Mouse (Mus musculus) kidney, embryonic 14.5 days (tissue): ENCODE data around the gene 6030452D12Rik. TPM values are rescaled to one million over a fixed set of nuclear protein-coding genes. Genes with fewer than 3 reads are reported as not detected.

Source experiments
- ATAC-seq: fragments of 200-750 bp; cut with Nextera tagmentation; 2 replicates; pipeline ENCODE4 v1.8.0; 2017; ENCODE audit warnings: moderate number of reproducible peaks, mild to moderate bottlenecking, moderate TSS enrichment, moderate library complexity; ENCODE audit not compliant: low FRiP score, low TSS enrichment
- H3K27ac ChIP-seq: fragments of 300-500 bp; sonication (generic); 2 replicates; pipeline ENCODE4 v1.5.1; 2014; ENCODE audit warnings: low read depth, mild to moderate bottlenecking, low read length, moderate library complexity, mixed read lengths
- H3K27me3 ChIP-seq: fragments of 300-500 bp; sonication (generic); 2 replicates; pipeline ENCODE4 v1.6.1; 2014; ENCODE audit warnings: mild to moderate bottlenecking, low read length; ENCODE audit not compliant: control insufficient read depth, insufficient read depth
- H3K36me3 ChIP-seq: fragments of 300-500 bp; sonication (generic); 2 replicates; pipeline ENCODE4 v1.6.1; 2014; ENCODE audit warnings: low read length, mixed read lengths; ENCODE audit not compliant: control insufficient read depth, insufficient read depth
- H3K4me1 ChIP-seq: fragments of 300-500 bp; sonication (generic); 2 replicates; pipeline ENCODE4 v1.6.1; 2014; ENCODE audit warnings: low read length, mixed read lengths; ENCODE audit not compliant: control insufficient read depth, insufficient read depth
- H3K4me2 ChIP-seq: fragments of 300-500 bp; sonication (generic); replicated peaks from 2 replicates; pipeline ENCODE4 v1.6.1; 2014; ENCODE audit warnings: low read depth, mild to moderate bottlenecking, low read length
- H3K4me3 ChIP-seq: fragments of 300-500 bp; sonication (generic); 2 replicates; pipeline ENCODE4 v1.5.1; 2014; ENCODE audit warnings: mild to moderate bottlenecking, low read length
- H3K9ac ChIP-seq: fragments of 300-500 bp; sonication (generic); 2 replicates; pipeline ENCODE4 v1.6.1; 2014; ENCODE audit warnings: low read depth, mild to moderate bottlenecking, low read length, moderate library complexity
- H3K9me3 ChIP-seq: fragments of 300-500 bp; sonication (generic); 2 replicates; pipeline ENCODE4 v1.6.1; 2016; ENCODE audit warnings: low read length; ENCODE audit not compliant: control insufficient read depth
- WGBS: fragments of 180-500 bp; shearing (Covaris S2); extraction: QIAGEN DNeasy Blood & Tissue Kit; methylation state at CpG from one replicate; pipeline ENCODE4 v1.1.7; 2014; 5-methylcytosine and 5-hydroxymethylcytosine counted together
- polyA plus RNA-seq: library from polyadenylated mRNA; unstranded; fragments of >200 nt; fragmentation: Nextera tagmentation; extraction: Ambion mirVana; gene quantifications from 2 replicates; pipeline ENCODE4 v1.2.1, GENCODE M21; 2014

6030452D12Rik gene
- polyA plus RNA-seq = not detected in 2 replicates

DNA sequence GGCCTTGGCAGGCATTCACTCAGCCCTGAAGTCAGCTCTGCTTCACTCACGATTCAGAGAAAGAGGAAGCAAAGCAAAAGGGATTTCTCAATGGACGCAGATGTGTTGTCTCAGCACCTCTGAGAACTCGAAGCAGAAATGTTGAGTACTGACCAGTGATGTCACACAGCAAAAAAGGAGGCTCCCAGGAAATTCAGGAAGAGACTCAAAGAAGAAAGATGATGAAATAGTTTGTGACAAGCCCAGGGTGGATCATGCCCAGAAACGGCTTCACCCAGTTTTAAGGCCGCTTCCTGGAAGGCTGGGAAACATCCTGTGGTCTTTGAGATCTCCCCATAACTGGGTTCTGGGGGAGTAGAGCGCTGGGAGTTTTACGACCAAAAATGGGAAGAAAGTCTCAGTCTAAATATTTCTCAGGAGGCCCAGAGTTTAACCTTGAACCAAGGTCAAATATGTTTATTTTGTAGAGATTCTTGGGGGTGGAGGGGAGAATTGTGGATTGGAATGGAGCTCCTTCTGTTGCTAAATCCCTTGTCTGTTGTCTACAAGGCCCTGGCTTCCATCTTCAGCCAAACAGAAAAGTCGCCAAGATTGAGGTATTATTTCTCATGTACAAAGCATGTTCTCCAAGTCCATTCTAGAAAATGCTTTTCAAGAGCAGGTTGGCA, at the start of gene 6030452D12Rik:
6030452D12Rik (plus strand) TSS at position 505 of the 668 bp plus-strand sequence.
- Histone ChIP-seq H3K4me2 (no peak within 1 kb of the TSS), H3K4me3 (no peak within 1 kb of the TSS), H3K36me3 (no peaks in the 10 kb centered on the region), H3K27ac (peak within 1 kb of the TSS; percentile 3; the same call in 1 of the 2 replicates), H3K9ac (no peak within 1 kb of the TSS), H3K4me1 (no peaks in the 10 kb centered on the region), H3K27me3 (no peaks in the 10 kb centered on the region), H3K9me3 (no peaks in the 10 kb centered on the region)
- no peak for ATAC-seq
- 59% methylated on average over 8 of the region's 8 CpGs for WGBS

GRCm38 (mm10) chr8:106451301-106452085, 48.8 kb upstream of the 6030452D12Rik start:
- no peak overlapping the region for H3K4me2 ChIP-seq
- no peaks in the 10 kb centered on the region for H3K27me3 ChIP-seq
- ATAC-seq = no peak
- H3K4me1 ChIP-seq = no peaks in the 10 kb centered on the region
- H3K4me3 ChIP-seq = no peak overlapping the region
- H3K27ac ChIP-seq = no peak overlapping the region
- H3K9me3 ChIP-seq = no peaks in the 10 kb centered on the region
- no peaks in the 10 kb centered on the region for H3K36me3 ChIP-seq
- H3K9ac ChIP-seq = no peak overlapping the region
- WGBS = 79% methylated on average over 6 of the region's 6 CpGs

DNA sequence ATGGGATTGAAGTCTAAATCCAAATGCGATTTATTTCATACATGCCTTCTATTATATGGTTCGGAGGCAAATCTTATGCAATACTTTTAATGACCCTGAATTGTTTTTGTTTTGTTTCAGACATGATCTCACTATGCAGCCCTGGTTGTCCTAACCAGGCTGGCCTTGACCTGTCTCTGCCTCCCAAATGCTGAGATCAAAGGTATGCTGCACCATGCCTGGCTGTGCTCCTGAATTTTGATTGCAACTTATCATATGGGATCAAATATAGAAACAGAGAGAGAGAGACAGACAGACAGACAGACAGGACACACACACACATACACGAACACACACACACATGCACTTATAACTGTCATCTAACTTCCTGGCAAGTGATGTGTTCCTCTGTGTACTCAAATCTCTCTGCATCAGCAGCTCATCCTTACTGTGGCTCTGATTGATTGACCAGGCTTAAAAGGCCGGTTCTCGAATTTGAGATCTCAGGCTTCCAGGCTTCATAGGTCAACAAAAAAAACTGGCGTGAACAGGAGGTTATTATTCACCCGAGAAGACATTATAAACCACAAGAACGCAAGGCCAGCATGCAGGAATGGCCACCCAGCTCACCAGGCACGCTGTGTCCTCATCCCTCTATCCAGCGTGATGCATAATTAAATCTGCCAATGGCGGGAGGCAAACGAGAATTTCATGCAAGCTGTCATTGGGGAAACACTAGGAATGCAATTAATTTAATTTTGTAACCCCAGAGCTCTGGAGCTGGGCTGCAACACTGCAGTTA, 47.4 kb upstream of the 6030452D12Rik start:
- WGBS = 50% methylated on average over 12 of the region's 12 CpGs
- H3K27ac ChIP-seq = no peak overlapping the region
- no peaks in the 10 kb centered on the region for H3K36me3 ChIP-seq
- no peak overlapping the region for H3K4me3 ChIP-seq
- H3K4me2 ChIP-seq = no peak overlapping the region
- no peaks in the 10 kb centered on the region for H3K4me1 ChIP-seq
- no peak for ATAC-seq
- H3K27me3 ChIP-seq = no peaks in the 10 kb centered on the region
- no peak overlapping the region for H3K9ac ChIP-seq
- H3K9me3 ChIP-seq = no peaks in the 10 kb centered on the region

GRCm38 (mm10) chr8:106454036-106454435, 46.3 kb upstream of the 6030452D12Rik start:
- Histone ChIP-seq H3K36me3 (no peaks in the 10 kb centered on the region), H3K27ac (no peak overlapping the region), H3K9me3 (no peaks in the 10 kb centered on the region), H3K9ac (no peak overlapping the region), H3K27me3 (no peaks in the 10 kb centered on the region), H3K4me2 (no peak overlapping the region), H3K4me1 (no peaks in the 10 kb centered on the region), H3K4me3 (no peak overlapping the region)
- WGBS = 80% methylated on average over 11 of the region's 11 CpGs
- no peak for ATAC-seq

DNA sequence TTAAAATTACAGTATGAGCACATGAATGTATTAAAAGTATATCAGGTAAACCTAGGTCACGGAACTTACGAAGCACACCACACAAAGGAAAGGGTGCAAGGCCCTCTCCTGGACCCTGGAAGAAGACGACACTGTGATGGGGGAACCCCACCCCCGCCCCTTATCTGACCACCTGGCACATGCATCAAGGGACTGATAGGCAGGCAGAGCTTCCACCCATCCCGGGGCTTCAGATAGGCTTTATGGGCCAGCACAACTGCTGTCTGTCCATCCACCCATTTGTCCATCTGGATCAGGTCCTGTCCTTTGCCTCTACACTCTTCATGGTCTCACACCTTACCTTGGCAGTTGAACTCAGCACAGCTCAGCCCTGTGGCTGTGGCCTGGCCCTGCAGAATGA, 38.2 kb upstream of the 6030452D12Rik start:
- H3K4me2 ChIP-seq = no peak overlapping the region
- 72% methylated on average over 5 of the region's 5 CpGs for WGBS
- no peak overlapping the region for H3K4me3 ChIP-seq
- no peaks in the 10 kb centered on the region for H3K27me3 ChIP-seq
- no peak for ATAC-seq
- H3K4me1 ChIP-seq = 0 out of 2 replicates have a peak, but pooled peaks cover 4% of the 10 kb centered on the region
- H3K9me3 ChIP-seq = no peaks in the 10 kb centered on the region
- no peak overlapping the region for H3K27ac ChIP-seq
- no peak overlapping the region for H3K9ac ChIP-seq
- no peaks in the 10 kb centered on the region for H3K36me3 ChIP-seq

DNA sequence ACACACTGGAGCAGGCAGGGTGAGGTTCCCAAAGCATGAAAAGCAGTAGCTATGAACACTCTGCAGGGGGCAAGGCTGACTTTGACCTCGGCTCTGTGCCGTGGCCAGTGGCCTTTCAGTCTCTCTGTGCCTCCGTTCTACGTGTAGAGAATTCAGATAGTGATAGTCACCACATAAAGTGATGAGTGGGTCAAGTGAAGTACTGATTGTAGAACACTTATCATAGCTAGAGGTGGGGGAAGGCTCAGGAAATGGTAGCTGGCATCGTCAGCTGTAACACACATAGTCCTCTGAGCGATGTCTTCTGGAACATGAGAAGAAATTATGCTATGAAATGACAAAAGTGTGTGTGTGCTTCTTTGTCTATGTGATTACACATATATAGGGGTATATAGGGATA, 36.5 kb upstream of the 6030452D12Rik start:
- Histone ChIP-seq H3K36me3 (no peaks in the 10 kb centered on the region), H3K4me1 (0 out of 2 replicates have a peak, but pooled peaks cover 4% of the 10 kb centered on the region), H3K27me3 (no peaks in the 10 kb centered on the region), H3K27ac (no peak overlapping the region), H3K4me2 (no peak overlapping the region), H3K9ac (no peak overlapping the region), H3K4me3 (no peak overlapping the region), H3K9me3 (no peaks in the 10 kb centered on the region)
- 90% methylated on average over 6 of the region's 6 CpGs for WGBS
- no peak for ATAC-seq

- ATAC-seq = peak; percentile 69; the same call in 1 of the 2 replicates
- no peaks in the 10 kb centered on the region for H3K9me3 ChIP-seq
- 45% methylated on average over 7 of the region's 7 CpGs for WGBS
- no peak overlapping the region for H3K4me3 ChIP-seq
- no peaks in the 10 kb centered on the region for H3K36me3 ChIP-seq
- H3K27ac ChIP-seq = no peak overlapping the region
- H3K9ac ChIP-seq = no peak overlapping the region
- H3K27me3 ChIP-seq = no peaks in the 10 kb centered on the region
- H3K4me2 ChIP-seq = no peak overlapping the region
- H3K4me1 ChIP-seq = no peaks in the 10 kb centered on the region
Measured at GRCm38 (mm10) chr8:106469485-106469884, 30.8 kb upstream of the 6030452D12Rik start.

GRCm38 (mm10) chr8:106474001-106474400, 26.3 kb upstream of the 6030452D12Rik start:
- 72% methylated on average over 5 of the region's 5 CpGs for WGBS
- Histone ChIP-seq H3K9me3 (0 out of 2 replicates have a peak, but pooled peaks cover 5% of the 10 kb centered on the region), H3K4me1 (no peaks in the 10 kb centered on the region), H3K27ac (no peak overlapping the region), H3K4me3 (no peak overlapping the region), H3K9ac (no peak overlapping the region), H3K27me3 (no peaks in the 10 kb centered on the region), H3K4me2 (no peak overlapping the region), H3K36me3 (no peaks in the 10 kb centered on the region)
- ATAC-seq = no peak
